Mouse (Mus musculus) heart, embryonic 16.5 days (tissue): ENCODE measurements at regions not wholly inside any gene's neighbourhood (a gene's known extent, or its start where the extent isn't known, plus 50 kb on each side); places are given as distances from the start of the nearest gene placed in this dataset.

Experiments used
- ATAC-seq: fragments of 200-750 bp; cut with Nextera tagmentation; replicated peaks from 2 replicates; pipeline ENCODE4 v1.8.0; 2017; ENCODE audit warnings: moderate number of reproducible peaks; ENCODE audit not compliant: insufficient read depth, low FRiP score; ENCODE audit errors: extremely low read depth
- H3K27ac ChIP-seq: fragments of 300-500 bp; sonication (generic); 2 replicates; pipeline ENCODE4 v1.5.1; 2014; ENCODE audit warnings: mild to moderate bottlenecking, low read length, control low read depth, moderate library complexity
- H3K27me3 ChIP-seq: fragments of 300-500 bp; sonication (generic); 2 replicates; pipeline ENCODE4 v1.6.1; 2014; ENCODE audit warnings: low read length, mixed read lengths; ENCODE audit not compliant: control insufficient read depth, insufficient read depth
- H3K36me3 ChIP-seq: fragments of 300-500 bp; sonication (generic); 2 replicates; pipeline ENCODE4 v1.6.1; 2014; ENCODE audit not compliant: control insufficient read depth, insufficient read depth
- H3K4me1 ChIP-seq: fragments of 300-500 bp; sonication (generic); 2 replicates; pipeline ENCODE4 v1.6.1; 2014; ENCODE audit warnings: low read length, mixed read lengths; ENCODE audit not compliant: control insufficient read depth, insufficient read depth
- H3K4me2 ChIP-seq: fragments of 300-500 bp; sonication (generic); 2 replicates; pipeline ENCODE4 v1.6.1; 2014; ENCODE audit warnings: low read depth, mild to moderate bottlenecking, control low read depth, low read length
- H3K4me3 ChIP-seq: fragments of 300-500 bp; sonication (generic); 2 replicates; pipeline ENCODE4 v1.5.1; 2014; ENCODE audit warnings: mild to moderate bottlenecking, control low read depth, low read length
- H3K9ac ChIP-seq: fragments of 300-500 bp; sonication (generic); 2 replicates; pipeline ENCODE4 v1.6.1; 2014; ENCODE audit warnings: low read length, control low read depth
- H3K9me3 ChIP-seq: fragments of 300-500 bp; sonication (generic); replicated peaks from 2 replicates; pipeline ENCODE4 v1.6.1; 2016; ENCODE audit warnings: low read length; ENCODE audit not compliant: control insufficient read depth
- WGBS: fragments of 180-500 bp; shearing (Covaris S2); extraction: QIAGEN DNeasy Blood & Tissue Kit; methylation state at CpG from one replicate; pipeline ENCODE4 v1.1.7; 2014; 5-methylcytosine and 5-hydroxymethylcytosine counted together

- no peak overlapping the region for H3K9ac ChIP-seq
- no peak overlapping the region for H3K4me3 ChIP-seq
- no peaks in the 10 kb centered on the region for H3K36me3 ChIP-seq
- ATAC-seq, result no peak
- WGBS, result 83% methylated on average over 3 of the region's 3 CpGs
- H3K27ac ChIP-seq, result no peak overlapping the region
- no peaks in the 10 kb centered on the region for H3K9me3 ChIP-seq
- H3K27me3 ChIP-seq, result no peaks in the 10 kb centered on the region
- H3K4me1 ChIP-seq, result no peaks in the 10 kb centered on the region
- no peak overlapping the region for H3K4me2 ChIP-seq
Observed at GRCm38 (mm10) chr4:5098411-5098810, 305.3 kb upstream of the Impad1 start.

- Histone ChIP-seq H3K9ac (no peak overlapping the region), H3K4me2 (no peak overlapping the region), H3K9me3 (no peaks in the 10 kb centered on the region), H3K27me3 (no peaks in the 10 kb centered on the region), H3K4me1 (no peaks in the 10 kb centered on the region), H3K4me3 (no peak overlapping the region), H3K36me3 (no peaks in the 10 kb centered on the region), H3K27ac (no peak overlapping the region)
- WGBS, result 26% methylated on average over 3 of the region's 3 CpGs
- ATAC-seq, result no peak
Observed at GRCm38 (mm10) chr4:5078723-5079122, 285.6 kb upstream of the Impad1 start.

- Histone ChIP-seq H3K27me3 (no peaks in the 10 kb centered on the region), H3K9me3 (no peaks in the 10 kb centered on the region), H3K27ac (no peak overlapping the region), H3K9ac (no peak overlapping the region), H3K4me1 (no peaks in the 10 kb centered on the region), H3K4me2 (no peak overlapping the region), H3K36me3 (no peaks in the 10 kb centered on the region), H3K4me3 (no peak overlapping the region)
- ATAC-seq, result no peak
- 82% methylated on average over 1 of the region's 1 CpGs for WGBS
Observed at GRCm38 (mm10) chr4:5074754-5075153, 281.6 kb upstream of the Impad1 start.

GRCm38 (mm10) chr4:5071243-5071642, 278.1 kb upstream of the Impad1 start:
- H3K4me3 ChIP-seq, result no peak overlapping the region
- no peak overlapping the region for H3K4me2 ChIP-seq
- no peaks in the 10 kb centered on the region for H3K9me3 ChIP-seq
- H3K4me1 ChIP-seq, result no peaks in the 10 kb centered on the region
- H3K27ac ChIP-seq, result no peak overlapping the region
- no peak overlapping the region for H3K9ac ChIP-seq
- 61% methylated on average over 4 of the region's 4 CpGs for WGBS
- ATAC-seq, result no peak
- no peaks in the 10 kb centered on the region for H3K27me3 ChIP-seq
- no peaks in the 10 kb centered on the region for H3K36me3 ChIP-seq

GRCm38 (mm10) chr4:5059290-5059955, 266.3 kb upstream of the Impad1 start:
- Histone ChIP-seq H3K4me2 (no peak overlapping the region), H3K4me3 (no peak overlapping the region), H3K36me3 (no peaks in the 10 kb centered on the region), H3K27ac (no peak overlapping the region), H3K9ac (no peak overlapping the region), H3K9me3 (no peaks in the 10 kb centered on the region), H3K27me3 (no peaks in the 10 kb centered on the region), H3K4me1 (no peaks in the 10 kb centered on the region)
- 74% methylated on average over 2 of the region's 2 CpGs for WGBS
- no peak for ATAC-seq

GRCm38 (mm10) chr4:5029929-5030328, 236.8 kb upstream of the Impad1 start:
- 55% methylated on average over 2 of the region's 2 CpGs for WGBS
- Histone ChIP-seq H3K4me2 (no peak overlapping the region), H3K36me3 (no peaks in the 10 kb centered on the region), H3K9me3 (no peaks in the 10 kb centered on the region), H3K27ac (no peak overlapping the region), H3K9ac (no peak overlapping the region), H3K27me3 (no peaks in the 10 kb centered on the region), H3K4me3 (no peak overlapping the region), H3K4me1 (no peaks in the 10 kb centered on the region)
- ATAC-seq, result no peak

- Histone ChIP-seq H3K27ac (no peak overlapping the region), H3K4me2 (no peak overlapping the region), H3K27me3 (no peaks in the 10 kb centered on the region), H3K4me3 (no peak overlapping the region), H3K9me3 (no peaks in the 10 kb centered on the region), H3K9ac (no peak overlapping the region), H3K36me3 (no peaks in the 10 kb centered on the region), H3K4me1 (no peaks in the 10 kb centered on the region)
- ATAC-seq, result no peak
- WGBS, result 63% methylated on average over 4 of the region's 4 CpGs
Observed at GRCm38 (mm10) chr4:4987491-4987890, 194.3 kb upstream of the Impad1 start.

- H3K4me1 ChIP-seq, result no peaks in the 10 kb centered on the region
- WGBS, result 44% methylated on average over 1 of the region's 1 CpGs
- ATAC-seq, result no peak
Observed at GRCm38 (mm10) chr4:4983474-4984194, 190.5 kb upstream of the Impad1 start.

GRCm38 (mm10) chr4:4971800-4972319, 178.7 kb upstream of the Impad1 start:
- Histone ChIP-seq H3K27me3 (no peaks in the 10 kb centered on the region), H3K9me3 (no peaks in the 10 kb centered on the region), H3K4me2 (no peak overlapping the region), H3K4me1 (0 out of 2 replicates have a peak, but pooled peaks cover 2% of the 10 kb centered on the region), H3K27ac (no peak overlapping the region), H3K36me3 (no peaks in the 10 kb centered on the region), H3K9ac (no peak overlapping the region), H3K4me3 (no peak overlapping the region)
- 0 out of 2 replicates have a peak, but pooled peaks have one; percentile 14 for ATAC-seq
- WGBS, result 58% methylated on average over 2 of the region's 2 CpGs

More at GRCm38 (mm10) chr4:4983474-4984194, 190.5 kb upstream of the Impad1 start:
- Histone ChIP-seq H3K27me3 (no peaks in the 10 kb centered on the region), H3K9me3 (no peaks in the 10 kb centered on the region), H3K36me3 (no peaks in the 10 kb centered on the region), H3K27ac (no peak overlapping the region), H3K9ac (no peak overlapping the region), H3K4me2 (no peak overlapping the region), H3K4me3 (no peak overlapping the region)
